Comparison of ENCODE assay signal across 8 mouse cellular contexts in genomic region chr4:107737907-107738306, GRCm38 (mm10). TPM values are rescaled to one million over a fixed set of nuclear protein-coding genes. Genes with fewer than 3 reads are reported as not detected.
A peak's percentile ranks its signal among the peaks of the same experiment; 100 is the strongest.
DNase-seq lines count a peak whose midpoint lies in the region; ATAC-seq and TF ChIP-seq lines count a peak whose summit lies in the region.

No protein-coding gene starts in this region.

- DNase-seq in 3134 (ENCODE audit: extremely low read depth, insufficient read length, low spot score) = peak; percentile 60
- DNase-seq in adrenal gland, postnatal 25 days = peak; percentile 88
- DNase-seq in heart, adult 2 months = peak; percentile 70 to 86
- peak; percentile 52 to 79 for DNase-seq in kidney, adult 8-10 months
- peak; percentile 95 for DNase-seq in limb, embryonic 11.5 days (ENCODE audit: low spot score)
- peak; percentile 94 for DNase-seq in midbrain, embryonic 14.5 days
- DNase-seq in spleen, adult 12 weeks (ENCODE audit: low spot score) = peak; percentile 68

- peaks cover 12% of the 10 kb centered on the region for H3K27me3 ChIP-seq in embryonic facial prominence, embryonic 13.5 days
- H3K27me3 ChIP-seq in heart, adult 2 months (ENCODE audit: control insufficient read depth, insufficient read depth, low read length) = no peaks in the 10 kb centered on the region; the same call in 1 of the 2 replicates
- 0 out of 2 replicates have a peak, but pooled peaks cover 5% of the 10 kb centered on the region for H3K27me3 ChIP-seq in limb, embryonic 11.5 days (ENCODE audit: control insufficient read depth, insufficient read depth, low read length)
- peaks cover 3% of the 10 kb centered on the region; the same call in 1 of the 2 replicates for H3K27me3 ChIP-seq in midbrain, embryonic 14.5 days (ENCODE audit: control insufficient read depth, insufficient read depth, low read length)

- H3K4me1 ChIP-seq in embryonic facial prominence, embryonic 13.5 days = peaks cover 11% of the 10 kb centered on the region; the same call in 1 of the 2 replicates
- no peaks in the 10 kb centered on the region for H3K4me1 ChIP-seq in heart, adult 2 months (ENCODE audit: control insufficient read depth, insufficient read depth, low read length)
- H3K4me1 ChIP-seq in limb, embryonic 11.5 days (ENCODE audit: control insufficient read depth, insufficient read depth, low read length) = peaks cover 11% of the 10 kb centered on the region
- H3K4me1 ChIP-seq in midbrain, embryonic 14.5 days (ENCODE audit: control insufficient read depth, insufficient read depth, low read length) = peaks cover 20% of the 10 kb centered on the region; the same call in 1 of the 2 replicates

- 12% methylated on average over 6 of the region's 6 CpGs for WGBS in embryonic facial prominence, embryonic 13.5 days
- 9% methylated on average over 6 of the region's 6 CpGs for WGBS in heart, adult 2 months
- 8% methylated on average over 6 of the region's 6 CpGs for WGBS in limb, embryonic 11.5 days
- WGBS in midbrain, embryonic 14.5 days = 10% methylated on average over 6 of the region's 6 CpGs

- peak; percentile 27; the same call in 1 of the 2 replicates for ATAC-seq in embryonic facial prominence, embryonic 13.5 days (ENCODE audit: insufficient number of reproducible peaks, insufficient read depth, low FRiP score, low TSS enrichment, low read depth)
- ATAC-seq in limb, embryonic 11.5 days (ENCODE audit: insufficient number of reproducible peaks, low FRiP score, low TSS enrichment, low read depth) = peak; percentile 32; the same call in 1 of the 2 replicates
- ATAC-seq in midbrain, embryonic 14.5 days (ENCODE audit: low FRiP score, low TSS enrichment) = peak; percentile 75

- no peak overlapping the region for H3K4me3 ChIP-seq in embryonic facial prominence, embryonic 13.5 days
- no peak overlapping the region for H3K4me3 ChIP-seq in heart, adult 2 months
- H3K4me3 ChIP-seq in limb, embryonic 11.5 days (ENCODE audit: low read depth, low read length) = no peak overlapping the region
- no peak overlapping the region for H3K4me3 ChIP-seq in midbrain, embryonic 14.5 days (replicated peaks; ENCODE audit: low read depth, low read length)

- no peak overlapping the region for H3K9ac ChIP-seq in embryonic facial prominence, embryonic 13.5 days
- no peak overlapping the region for H3K9ac ChIP-seq in heart, adult 2 months (ENCODE audit: low read depth, low read length)
- H3K9ac ChIP-seq in limb, embryonic 11.5 days (ENCODE audit: low read length) = no peak overlapping the region
- no peak overlapping the region for H3K9ac ChIP-seq in midbrain, embryonic 14.5 days (replicated peaks; ENCODE audit: low read length)

- no peaks in the 10 kb centered on the region for H3K36me3 ChIP-seq in embryonic facial prominence, embryonic 13.5 days
- H3K36me3 ChIP-seq in heart, adult 2 months (ENCODE audit: control insufficient read depth, insufficient read depth, low read length) = no peaks in the 10 kb centered on the region
- no peaks in the 10 kb centered on the region for H3K36me3 ChIP-seq in limb, embryonic 11.5 days (ENCODE audit: control insufficient read depth, insufficient read depth, low read length)
- H3K36me3 ChIP-seq in midbrain, embryonic 14.5 days (ENCODE audit: control insufficient read depth, insufficient read depth, low read length) = no peaks in the 10 kb centered on the region

- TF ChIP-seq CTCF in heart, adult 2 months (IDR thresholded peaks at IDR 0.05) = peak; percentile 98

- intact Hi-C loops in heart, adult 2 months (cut with DNase I) = loop anchor here (1.0 kb wide), 1 partner anchor 107 kb away; no protein-coding TSS in a partner anchor

- no peaks in the 10 kb centered on the region for H3K9me3 ChIP-seq in embryonic facial prominence, embryonic 13.5 days
- no peaks in the 10 kb centered on the region for H3K9me3 ChIP-seq in limb, embryonic 11.5 days (ENCODE audit: control insufficient read depth, low read length)
- H3K9me3 ChIP-seq in midbrain, embryonic 14.5 days (ENCODE audit: control insufficient read depth, low read length) = no peaks in the 10 kb centered on the region

- no peak overlapping the region for H3K4me2 ChIP-seq in embryonic facial prominence, embryonic 13.5 days
- no peak overlapping the region for H3K4me2 ChIP-seq in limb, embryonic 11.5 days (ENCODE audit: low read depth, severe bottlenecking)
- no peak overlapping the region for H3K4me2 ChIP-seq in midbrain, embryonic 14.5 days (ENCODE audit: low read length)

- TF ChIP-seq EP300 in heart, adult 2 months (IDR thresholded peaks at IDR 0.05; ENCODE audit: insufficient read depth, low read depth, low read length) = peak; percentile 65; the same call in 1 of the 2 replicates

- TF ChIP-seq POLR2A in heart, adult 2 months (IDR thresholded peaks at IDR 0.05; ENCODE audit: insufficient read depth, low read depth, low read length) = no peak

- H3K27ac ChIP-seq in embryonic facial prominence, embryonic 13.5 days = no peak overlapping the region
- H3K27ac ChIP-seq in heart, adult 2 months = no peak overlapping the region
- no peak overlapping the region for H3K27ac ChIP-seq in limb, embryonic 11.5 days (replicated peaks; ENCODE audit: low read depth, low read length)
- no peak overlapping the region for H3K27ac ChIP-seq in midbrain, embryonic 14.5 days (replicated peaks; ENCODE audit: low read depth, low read length)

- H3K79me2 ChIP-seq in heart, adult 2 months (replicated peaks; ENCODE audit: control insufficient read depth, insufficient read depth, low read length) = no peaks in the 10 kb centered on the region

RNA-seq across cellular contexts. Expression of gene Dmrtb1, which starts 53.9 kb away (rescaled TPM):
- total RNA-seq in adrenal gland, postnatal 25 days (2021) = not detected in 2 replicates
- polyA plus RNA-seq in embryonic facial prominence, embryonic 13.5 days (2015; fragmentation: Nextera tagmentation; extraction: Ambion mirVana) = 0.37 and 1.0 TPM in 2 replicates
- total RNA-seq in heart, adult 2 months (2021) = not detected
- polyA plus RNA-seq in heart, adult 2 months (2012; rRNA removed) = 0.31 and 0.38 TPM in 2 replicates
- polyA plus RNA-seq in limb, embryonic 11.5 days (2014; fragmentation: Nextera tagmentation; extraction: Ambion mirVana) = 0.11 and 0.14 TPM in 2 replicates
- 35.7 and 55.3 TPM in 2 replicates for polyA plus RNA-seq in midbrain, embryonic 14.5 days (2014; fragmentation: Nextera tagmentation; extraction: Ambion mirVana)

Comparison
In these comparisons a context has a peak if more than half of its experiments do, and no peak if none do; other contexts are left out.
1. RNA of gene Dmrtb1, which starts 53.9 kb away (polyA plus RNA-seq): 35.7 to 55.3 TPM in midbrain, embryonic 14.5 days; 0.37 to 1.0 TPM in embryonic facial prominence, embryonic 13.5 days, 0.31 to 0.38 TPM in heart, adult 2 months and 0.11 to 0.14 TPM in limb, embryonic 11.5 days; every median in the first group is over 10 times any median in the second.
2. Peak in every context shown above with its lines, with median percentiles within 50 percentile points of each other: DNase-seq and ATAC-seq.